Mouse (Mus musculus) gonadal fat pad, adult 2 months (tissue): ENCODE measurements around the gene Irf5. TPM values are rescaled to one million over a fixed set of nuclear protein-coding genes. Genes with fewer than 3 reads are reported as not detected.

ENCODE experiments used
- polyA plus RNA-seq: library from polyadenylated mRNA; depleted of rRNA; stranded (reverse); fragments of >200 nt; gene quantifications from 2 replicates; pipeline ENCODE4 v1.2.3, GENCODE M21; 2012; rRNA removed

Gene Irf5
- polyA plus RNA-seq, 1 experiment: 16.3 TPM

Other genes starting within 250 kb of the Irf5 start
- 12.4 and 14.0 TPM in 2 replicates for gene Fam71f2, start 247.0 kb upstream of the Irf5 start, polyA plus RNA-seq
- gene Fam71f1, start 207.5 kb upstream of the Irf5 start, polyA plus RNA-seq: 0.77 and 2.0 TPM in 2 replicates
- gene Calu, start 178.6 kb upstream of the Irf5 start, polyA plus RNA-seq: 83.7 and 110 TPM in 2 replicates
- 0.81 and 0.86 TPM in 2 replicates for gene Opn1sw, start 138.2 kb upstream of the Irf5 start, polyA plus RNA-seq
- 6.1 and 8.4 TPM in 2 replicates for gene Ccdc136, start 130.3 kb upstream of the Irf5 start, polyA plus RNA-seq
- 6.6 and 9.7 TPM in 2 replicates for gene Flnc, start 93.4 kb upstream of the Irf5 start, polyA plus RNA-seq
- 315 and 362 TPM in 2 replicates for gene Atp6v1f, start 58.9 kb upstream of the Irf5 start, polyA plus RNA-seq
- not detected in 2 replicates for gene Atp6v1fnb, start 55.2 kb upstream of the Irf5 start, polyA plus RNA-seq
- 5.2 and 8.3 TPM in 2 replicates for gene Kcp, start 18.7 kb upstream of the Irf5 start, polyA plus RNA-seq
- gene Tnpo3, start 83.3 kb downstream of the Irf5 start, polyA plus RNA-seq: 43.0 and 46.2 TPM in 2 replicates
- 3.5 and 4.9 TPM in 2 replicates for gene Tspan33, start 167.6 kb downstream of the Irf5 start, polyA plus RNA-seq
- gene Smo, start 208.9 kb downstream of the Irf5 start, polyA plus RNA-seq: 38.8 and 50.0 TPM in 2 replicates
- 38.1 and 40.6 TPM in 2 replicates for gene Ahcyl2, start 241.4 kb downstream of the Irf5 start, polyA plus RNA-seq